Mouse (Mus musculus) ZHBTc4 (cell line): ENCODE measurements around the gene Ncam2.
"Not testable (repeated sequence)": the region's sequence is repeated elsewhere in the genome, so short reads cannot be mapped to it uniquely, and the experiment has no call there.

Experiments used
- DNase-seq: peaks from one replicate; pipeline ENCODE4 v3.0.0-alpha.2; 2011; ENCODE audit warnings: low read depth, low spot score

Gene Ncam2

DNA sequence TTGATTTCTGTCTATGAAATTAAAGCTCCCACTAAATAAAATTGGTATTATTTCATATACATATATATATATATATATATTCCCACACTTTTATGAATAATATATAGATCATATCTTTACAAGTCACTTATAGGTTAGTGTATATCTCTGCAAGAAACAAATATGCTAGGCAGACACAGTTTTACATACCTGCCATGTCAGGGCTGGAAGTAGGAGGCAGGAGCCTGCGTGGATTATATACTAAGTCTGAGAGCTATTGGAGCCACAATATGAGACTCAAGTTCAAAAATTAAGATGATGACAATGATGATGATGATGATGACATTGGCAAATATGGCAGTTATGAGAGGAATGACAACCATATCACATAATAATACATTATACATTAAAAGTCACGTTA, 85.4 kb downstream of the Ncam2 start:
- DNase-seq: no peak

DNA sequence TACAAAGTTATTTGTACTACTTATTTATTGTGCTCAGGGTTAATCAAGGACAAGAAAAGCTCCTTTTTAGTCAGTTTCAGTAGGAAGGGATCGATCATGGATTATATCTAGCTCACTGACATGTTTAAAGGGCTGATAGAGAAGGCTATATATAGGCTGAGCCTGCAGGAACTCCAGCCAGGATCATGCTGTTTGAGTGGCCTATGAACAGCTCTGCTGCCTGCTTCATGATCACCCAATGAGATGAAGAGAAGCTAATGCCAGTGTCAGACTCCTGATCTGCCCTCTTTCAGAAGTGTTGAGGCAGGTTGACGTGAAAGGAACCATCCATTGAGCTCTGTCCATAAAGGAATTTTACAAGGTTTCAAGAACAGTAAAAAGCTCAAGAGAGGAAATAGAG, 103.3 kb downstream of the Ncam2 start:
- no peak for DNase-seq

DNA sequence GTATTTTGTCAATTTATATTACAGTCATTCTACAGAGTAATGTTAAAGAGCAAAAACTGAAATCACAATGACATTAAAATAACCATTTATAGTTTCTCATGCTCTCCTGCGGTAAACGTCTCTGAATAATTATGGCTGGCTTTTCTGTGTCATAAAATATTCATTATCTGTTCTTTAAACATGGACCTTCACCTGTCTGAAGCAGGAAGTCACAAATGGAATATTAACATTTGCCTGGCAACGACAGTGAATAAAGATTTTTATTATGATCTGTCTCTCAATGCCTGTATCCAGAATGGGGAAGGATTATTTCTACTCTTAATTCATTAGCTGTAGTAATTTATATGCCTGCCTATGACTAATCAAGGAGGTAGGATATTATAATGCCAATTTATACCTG, 108.7 kb downstream of the Ncam2 start:
- no peak for DNase-seq

DNA sequence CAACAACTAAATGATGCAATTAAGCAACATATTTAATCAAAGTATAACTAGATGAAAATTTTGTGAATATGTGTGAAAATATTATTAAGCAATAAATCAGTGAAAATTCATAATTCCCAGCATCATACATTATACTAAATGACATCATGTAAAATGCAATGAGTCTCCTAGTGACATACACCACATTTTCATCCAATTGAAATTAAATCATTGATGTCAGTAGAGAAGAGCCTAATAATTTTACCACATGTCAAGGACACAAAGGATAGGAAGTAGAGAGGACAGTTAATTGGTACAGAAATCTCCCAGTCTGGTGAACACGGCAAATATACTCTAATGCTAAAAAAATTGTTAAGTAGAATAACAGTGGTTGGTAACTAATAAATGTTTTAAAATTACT, 118.5 kb downstream of the Ncam2 start:
- DNase-seq: no peak

DNA sequence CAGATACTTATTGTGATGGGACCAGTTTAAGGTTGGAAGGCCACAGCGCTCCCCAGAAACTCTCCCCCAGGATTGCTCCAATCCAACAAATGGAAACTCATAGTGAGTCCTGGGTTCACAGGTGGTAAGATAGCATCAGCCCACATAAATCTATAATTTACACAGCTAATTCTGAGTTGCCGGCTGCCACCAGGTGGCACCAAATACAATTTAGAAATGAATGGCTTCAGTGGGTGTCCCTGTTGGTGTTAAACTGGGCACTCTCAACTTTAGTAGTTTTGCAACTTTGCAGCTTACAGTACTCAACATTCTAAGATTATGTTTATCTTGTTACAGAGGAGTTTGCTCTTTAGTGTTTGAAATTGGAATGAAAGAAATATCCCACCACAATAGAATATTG, 130.0 kb downstream of the Ncam2 start:
- DNase-seq: peak; percentile 51

DNA sequence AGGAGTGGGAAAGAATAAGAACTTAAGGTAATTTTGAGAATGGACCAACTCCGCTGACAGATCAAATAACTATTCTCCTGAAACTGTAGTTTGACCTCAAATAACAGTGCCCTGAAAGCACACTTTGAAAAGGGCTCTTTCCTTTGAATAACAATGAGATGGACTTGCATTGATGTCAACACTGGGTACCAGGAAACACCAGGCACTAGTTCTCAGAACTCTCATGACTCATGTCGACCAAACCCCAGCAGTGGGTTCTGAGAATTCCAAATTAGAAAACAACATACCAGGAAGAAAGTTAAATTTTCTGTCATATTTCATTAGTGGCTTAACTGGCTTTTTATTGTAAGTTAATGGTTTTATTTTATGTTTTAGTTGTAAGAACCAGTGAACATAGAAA, 165.4 kb downstream of the Ncam2 start:
- DNase-seq: peak; percentile 3

DNA sequence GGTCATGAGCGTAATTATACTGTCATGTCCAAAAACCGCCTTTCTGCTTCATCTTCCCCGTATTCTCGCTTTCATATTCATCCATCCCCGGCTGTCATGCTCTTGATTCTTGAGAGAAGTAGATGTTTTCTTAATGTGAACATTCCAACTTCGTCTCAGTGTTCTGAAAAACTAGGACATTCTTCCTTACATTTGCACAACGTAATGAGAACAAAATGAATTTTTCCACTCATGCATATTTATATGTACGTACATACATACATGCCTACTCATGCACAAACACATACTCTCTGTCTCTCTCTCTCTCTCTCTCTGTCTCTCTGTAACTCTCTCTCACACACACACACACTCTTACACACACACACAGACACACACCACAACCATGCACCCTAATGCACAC, 173.7 kb downstream of the Ncam2 start:
- no peak for DNase-seq

DNA sequence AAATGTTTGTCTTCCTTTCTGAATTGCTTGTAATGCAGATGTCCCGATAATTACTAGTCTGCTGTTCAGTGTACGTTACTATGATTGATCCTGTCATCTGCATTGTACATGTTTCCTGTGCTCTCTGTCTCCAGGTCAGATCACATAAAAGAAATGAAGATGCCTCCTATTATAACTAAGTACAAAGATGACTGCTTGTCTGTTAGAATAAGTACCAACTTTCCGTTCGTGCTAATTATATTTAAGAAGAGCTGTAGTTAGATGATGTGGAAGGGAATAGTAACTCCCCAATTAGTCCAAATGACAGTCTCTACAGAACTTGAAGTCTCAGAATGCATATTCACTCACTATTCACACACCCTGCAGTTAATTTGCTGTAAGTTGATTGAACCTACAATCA, 179.9 kb downstream of the Ncam2 start:
- DNase-seq: no peak

DNA sequence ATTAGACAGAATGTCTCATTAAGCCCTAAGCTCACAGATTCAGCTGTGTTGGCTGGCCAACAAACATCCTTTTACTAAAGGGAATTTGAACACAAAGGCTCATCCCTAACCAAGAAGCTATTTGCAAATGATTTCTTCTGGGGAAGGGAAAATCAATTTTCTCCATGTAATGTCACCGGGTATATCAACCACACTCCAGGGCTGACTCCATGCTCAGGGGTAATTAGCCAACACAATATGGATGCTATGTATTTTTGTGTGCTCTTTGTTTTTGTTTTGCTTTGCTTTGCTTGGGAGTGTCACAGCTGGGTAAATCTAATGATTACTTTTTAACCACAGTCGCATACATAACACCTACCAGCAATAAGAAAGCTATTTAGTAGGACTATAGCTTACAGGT, 188.1 kb downstream of the Ncam2 start:
- no peak for DNase-seq

DNA sequence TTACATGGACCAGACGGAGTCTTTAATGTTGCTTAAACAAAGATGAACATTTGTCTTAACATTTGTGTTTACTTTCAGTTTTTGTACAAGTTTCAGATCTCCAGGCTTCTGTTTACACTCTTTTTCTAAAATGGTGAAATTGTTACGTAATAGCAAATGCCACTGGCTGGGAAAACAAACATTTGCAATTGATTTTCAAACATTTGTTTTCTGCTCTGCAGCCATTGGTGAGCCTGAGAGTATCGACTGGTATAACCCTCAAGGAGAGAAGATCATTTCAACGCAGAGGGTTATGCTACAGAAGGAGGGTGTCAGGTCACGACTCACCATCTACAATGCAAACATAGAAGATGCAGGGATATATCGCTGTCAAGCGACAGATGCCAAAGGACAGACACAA, 234.1 kb downstream of the Ncam2 start:
- DNase-seq: no peak

DNA sequence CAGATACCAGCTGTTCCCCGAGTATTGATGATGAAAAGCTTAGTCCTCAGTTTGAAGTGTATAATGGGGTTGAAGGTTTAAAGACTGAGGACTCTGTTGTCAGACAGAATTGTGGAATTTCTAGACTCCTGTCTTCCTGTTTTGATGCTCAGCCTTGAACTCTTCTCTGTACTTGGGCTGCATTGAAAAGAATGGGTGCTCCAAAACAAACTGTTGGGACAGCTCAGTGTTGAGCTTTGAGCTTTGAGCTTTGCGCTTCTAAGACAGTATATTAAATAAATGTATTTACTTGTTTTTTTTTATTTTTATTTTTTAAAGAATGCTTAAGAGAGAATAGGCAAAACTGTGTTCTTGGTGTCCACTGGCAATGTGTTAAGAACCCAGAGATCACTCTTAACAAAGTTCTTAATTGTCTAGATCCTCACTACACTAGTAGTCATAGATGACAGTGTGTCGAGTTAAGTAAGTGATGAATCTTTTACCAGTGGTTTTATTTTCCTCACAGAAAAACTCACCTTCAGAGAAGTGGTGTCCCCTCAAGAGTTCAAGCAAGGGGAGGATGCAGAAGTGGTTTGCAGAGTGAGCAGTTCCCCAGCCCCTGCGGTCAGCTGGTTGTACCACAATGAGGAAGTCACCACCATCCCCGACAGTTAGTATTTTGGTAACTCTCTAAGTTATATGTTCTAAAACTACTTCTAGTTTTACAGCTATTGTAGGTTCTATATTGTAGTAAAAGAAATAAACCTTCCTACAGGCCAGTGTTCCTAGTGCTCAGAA, 236.8 kb downstream of the Ncam2 start:
- DNase-seq: no peak

DNA sequence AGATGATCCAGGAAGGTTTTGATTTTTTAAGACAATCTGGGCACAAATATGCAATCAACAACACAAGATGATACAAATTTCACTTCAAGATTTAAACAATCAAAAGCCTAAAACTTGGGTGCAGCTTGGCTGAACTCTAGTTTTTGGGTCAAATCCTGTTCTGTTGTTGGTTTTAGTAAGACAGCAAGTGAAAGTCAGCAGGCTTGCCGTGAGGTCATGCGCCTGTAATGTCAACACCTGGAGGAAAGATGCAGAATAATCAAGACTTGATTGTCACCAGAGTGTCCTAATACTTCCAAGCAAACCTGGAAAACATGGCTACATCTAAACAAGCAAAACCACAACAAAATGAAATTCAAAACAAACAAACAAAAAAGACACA, 237.4 kb downstream of the Ncam2 start:
- DNase-seq: no peak

DNA sequence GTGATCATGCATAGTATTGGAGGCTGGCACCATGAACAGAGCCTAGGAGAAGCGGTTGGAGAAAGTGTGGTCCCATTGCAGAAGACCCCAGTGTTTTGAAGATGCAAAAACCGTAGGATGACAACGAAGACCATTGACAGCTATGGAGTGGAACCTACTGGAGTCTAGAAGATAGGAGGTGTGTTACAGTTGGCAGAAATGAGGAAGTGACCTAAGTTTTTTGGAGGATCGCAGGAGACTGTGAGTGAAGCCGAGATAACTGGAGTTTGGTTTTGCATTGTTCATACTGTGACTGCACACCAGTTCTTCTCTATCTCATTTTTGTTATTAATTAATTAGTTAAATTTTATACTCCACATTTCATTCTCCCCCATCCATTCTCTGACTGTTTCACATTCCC, 250.4 kb downstream of the Ncam2 start:
- DNase-seq: no peak

DNA sequence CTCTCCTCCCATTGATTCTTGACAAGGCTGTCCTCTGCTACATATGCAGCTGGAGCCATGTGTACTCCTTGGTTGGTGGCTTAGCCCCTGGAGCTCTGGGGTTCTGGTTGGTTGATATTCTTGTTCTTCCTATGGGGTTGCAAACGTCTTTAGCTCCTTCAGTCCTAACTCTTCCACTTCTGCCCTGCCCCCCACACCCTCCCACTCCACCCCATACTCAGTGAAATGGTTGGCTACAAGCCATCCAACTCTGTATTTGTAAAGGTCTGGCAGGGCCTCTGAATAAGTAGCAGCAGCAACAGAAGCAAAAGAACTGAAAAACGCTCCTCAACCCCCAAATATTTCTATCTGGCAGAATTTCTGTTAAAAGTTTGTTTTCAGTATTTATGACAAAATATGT, 252.5 kb downstream of the Ncam2 start:
- no peak for DNase-seq

DNA sequence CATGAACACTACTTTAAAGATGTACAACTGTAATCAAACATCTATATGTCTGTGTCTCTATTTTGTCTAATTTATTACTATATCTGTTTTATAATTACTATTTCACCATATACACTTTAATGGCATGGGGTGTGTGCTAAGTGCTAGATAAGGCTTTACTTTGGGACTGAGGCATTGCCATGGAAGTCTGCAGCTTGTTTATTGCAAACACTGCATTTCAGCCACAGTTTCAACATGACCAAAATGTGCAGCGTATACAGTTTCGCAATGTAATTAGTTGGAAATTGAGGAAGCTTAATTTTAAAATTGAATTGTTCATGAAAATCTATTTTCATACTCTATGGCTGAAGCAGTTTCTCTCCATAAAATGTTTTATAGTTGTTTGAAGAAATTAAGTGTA, 254.0 kb downstream of the Ncam2 start:
- no peak for DNase-seq

DNA sequence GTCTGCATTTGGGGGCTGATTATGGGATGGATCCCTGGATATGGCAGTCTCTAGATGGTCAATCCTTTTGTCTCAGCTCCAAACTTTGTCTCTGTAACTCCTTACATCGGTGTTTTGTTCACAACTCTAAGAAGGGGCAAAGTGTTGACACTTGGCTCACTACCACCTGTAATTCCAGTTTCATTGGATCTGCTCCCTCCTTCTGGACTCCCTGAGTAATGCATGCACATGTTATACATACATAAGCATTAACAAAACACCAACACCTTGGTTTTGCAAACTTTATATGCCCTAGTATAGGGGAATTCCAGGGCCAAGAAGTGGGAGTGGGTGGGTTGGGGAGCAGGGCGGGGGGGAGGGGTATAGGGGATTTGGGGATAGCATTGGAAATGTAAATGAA, 262.2 kb downstream of the Ncam2 start:
- not testable (repeated sequence) for DNase-seq

DNA sequence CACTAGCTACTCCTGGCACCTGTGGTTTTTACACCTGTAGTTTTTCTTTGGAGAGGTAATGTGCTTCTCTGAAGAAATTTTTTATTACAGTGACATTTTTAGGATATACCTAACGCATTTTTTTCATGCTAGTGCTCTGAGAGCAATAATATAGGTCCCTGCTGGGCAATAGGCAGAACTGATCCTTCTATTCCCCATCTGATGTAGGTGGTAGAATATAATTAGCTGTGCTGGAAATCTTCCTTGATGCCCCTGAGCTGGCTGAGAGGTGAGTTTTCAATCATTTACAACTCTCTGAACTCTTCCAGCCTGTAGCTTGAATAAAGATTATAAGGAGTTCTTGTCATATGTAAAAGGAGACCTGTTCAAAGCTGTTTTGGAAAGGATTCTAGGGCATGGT, 272.4 kb downstream of the Ncam2 start:
- DNase-seq: no peak

DNA sequence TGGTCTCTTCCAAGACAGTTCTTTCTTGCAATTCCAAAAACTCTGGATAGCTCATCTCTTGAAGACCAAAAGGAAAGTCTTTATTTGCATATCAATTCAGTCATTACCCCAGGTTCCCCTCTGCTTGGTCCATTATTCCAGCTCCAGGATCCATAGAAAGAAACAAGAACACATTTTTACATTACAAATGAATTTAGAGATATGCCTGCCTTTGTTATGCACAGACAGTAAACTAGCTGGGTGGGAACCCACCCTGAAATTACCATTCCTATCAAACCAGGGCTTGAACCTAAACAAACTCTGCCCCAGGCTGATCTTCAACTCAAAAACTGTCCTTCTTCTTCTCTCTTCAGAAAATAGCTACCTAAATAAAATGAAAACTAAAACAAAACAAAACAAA, 280.6 kb downstream of the Ncam2 start:
- peak; percentile 90 for DNase-seq

DNA sequence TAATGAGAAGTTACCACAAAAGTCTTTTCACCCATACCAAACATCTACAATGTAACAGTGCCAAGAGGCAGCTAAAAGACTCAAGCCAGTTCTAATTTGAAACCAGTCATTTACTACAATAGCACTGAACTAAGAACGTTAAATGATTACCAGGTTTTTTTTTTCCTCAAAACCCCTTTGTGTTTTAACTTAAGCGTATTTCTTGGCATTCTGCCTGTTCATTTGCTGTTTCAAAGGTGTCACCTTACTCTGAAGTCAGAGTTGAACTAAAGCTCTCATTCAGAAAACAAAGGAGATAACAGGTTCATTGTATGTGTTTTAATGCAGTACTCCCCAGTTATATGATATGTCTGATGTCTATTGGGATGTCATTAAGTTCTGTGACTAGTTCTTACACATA, 295.6 kb downstream of the Ncam2 start:
- DNase-seq: no peak

DNA sequence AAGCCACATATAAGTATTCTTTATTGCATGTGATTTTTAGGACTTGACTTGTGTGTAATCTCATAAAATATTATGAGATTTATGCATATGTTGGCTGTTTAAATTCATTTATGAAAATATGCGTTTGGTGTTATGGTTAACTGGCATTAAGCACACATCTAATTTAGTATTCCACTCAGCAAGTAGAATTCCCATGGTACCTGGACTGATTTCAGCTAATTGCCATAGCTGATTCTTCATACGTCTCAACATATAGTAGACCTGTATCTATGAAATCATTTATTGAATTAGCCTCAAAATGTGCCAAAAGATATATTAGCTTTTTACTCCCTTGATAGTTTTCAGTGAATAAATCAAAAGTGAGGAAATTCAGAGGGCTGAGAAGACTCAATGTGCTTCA, 302.1 kb downstream of the Ncam2 start:
- no peak for DNase-seq

DNA sequence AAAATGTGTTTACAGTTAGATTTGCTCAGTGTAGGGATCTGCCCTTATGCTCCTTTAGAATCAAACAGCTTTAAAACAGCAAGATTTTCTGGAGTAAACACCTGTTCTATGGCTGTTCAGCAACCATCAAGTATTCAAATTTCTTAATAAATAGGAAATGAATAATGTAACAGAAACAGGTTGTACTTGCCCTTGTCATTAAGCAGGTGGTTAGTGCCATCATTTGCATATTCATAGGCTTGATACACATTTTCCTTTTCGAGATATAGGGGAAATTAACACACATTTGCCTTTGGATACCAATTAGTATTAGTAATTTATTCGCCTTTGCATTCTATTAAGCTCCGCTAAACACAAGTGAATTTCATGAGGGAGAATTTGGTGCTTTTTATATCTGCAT, 335.7 kb downstream of the Ncam2 start:
- DNase-seq: no peak

DNA sequence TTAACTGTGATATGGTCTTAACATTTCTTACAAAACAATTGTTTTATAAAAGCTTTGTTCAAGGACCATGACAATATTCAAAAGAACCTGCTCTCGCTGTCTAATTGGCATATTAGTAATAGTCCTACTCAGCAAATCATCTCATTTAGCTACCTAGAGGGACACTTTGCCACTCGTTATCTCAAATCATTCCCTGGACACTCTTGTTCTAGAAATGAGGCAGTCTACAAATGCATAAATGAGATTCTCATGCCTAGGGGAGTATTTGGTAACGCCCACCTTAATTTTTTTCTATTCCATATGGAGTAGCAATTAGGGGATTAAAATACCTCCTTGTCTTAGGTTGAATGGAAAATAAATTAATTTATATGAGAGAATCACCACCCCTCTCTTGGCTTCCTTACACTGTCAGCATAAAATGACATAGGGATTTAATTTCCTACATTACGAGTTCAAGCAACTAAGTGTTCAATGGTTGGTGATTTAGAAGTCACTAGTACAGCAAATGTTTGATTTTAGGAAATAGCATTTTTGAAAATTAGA, 387.1 kb downstream of the Ncam2 start:
- DNase-seq: no peak

DNA sequence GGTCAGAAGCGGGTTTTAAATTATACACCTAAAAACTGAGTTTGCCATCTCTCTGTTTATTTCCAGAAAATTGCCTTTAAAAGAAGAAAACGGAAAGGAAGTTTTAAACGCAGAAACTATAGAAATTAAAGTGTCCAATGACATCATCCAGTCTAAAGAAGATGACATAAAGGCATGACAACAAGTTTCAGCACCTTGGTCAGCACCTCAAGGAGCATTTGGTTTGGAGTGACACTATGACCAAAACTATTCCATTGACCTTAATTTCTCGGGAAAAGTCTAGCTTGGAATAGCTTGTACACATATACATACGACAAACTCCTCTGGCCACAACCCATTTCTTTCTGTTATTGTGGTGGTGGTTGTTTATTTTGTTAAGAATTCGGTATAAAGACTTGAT, 422.8 kb downstream of the Ncam2 start:
- peak; percentile 68 for DNase-seq

DNA sequence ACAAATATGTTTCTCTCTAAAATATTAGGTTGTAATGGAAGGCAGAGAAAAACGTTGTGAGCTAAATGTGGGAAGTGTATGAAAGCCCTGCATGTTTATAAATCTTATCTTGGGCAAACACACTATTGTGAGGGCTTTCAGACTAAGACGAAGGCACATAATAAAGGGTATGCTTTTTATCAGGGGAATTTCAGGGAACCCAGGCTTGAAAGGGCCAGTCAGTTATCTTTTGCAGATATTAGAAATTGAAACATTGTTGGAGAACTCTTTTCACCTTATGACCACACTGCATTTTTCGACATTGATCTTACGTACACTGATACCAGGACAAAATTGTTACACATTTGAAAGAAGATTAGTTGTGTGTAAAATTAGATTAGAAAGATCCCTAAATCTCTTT, 423.3 kb downstream of the Ncam2 start:
- DNase-seq: no peak
